Comparison of ENCODE assay signal across 24 mouse cellular contexts in the genomic region with DNA sequence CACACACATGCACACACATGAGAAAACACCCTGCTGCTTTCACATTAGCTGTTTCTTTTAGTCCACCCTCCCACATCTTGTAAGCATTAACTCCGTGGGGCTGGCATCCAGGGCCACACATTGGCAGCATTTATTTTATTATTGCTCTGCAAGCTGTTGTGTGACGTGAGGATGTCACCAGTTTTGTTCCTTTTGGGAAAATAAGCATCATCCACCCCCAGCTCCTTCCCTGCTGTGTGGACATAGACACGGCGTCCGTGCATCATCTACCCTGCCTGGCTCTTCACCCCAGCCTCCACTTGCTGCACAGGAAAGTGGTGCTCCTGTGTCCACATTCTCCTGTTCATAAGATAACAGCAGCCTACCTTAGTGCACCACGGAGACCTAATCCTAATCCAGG. TPM values are rescaled to one million over a fixed set of nuclear protein-coding genes. Genes with fewer than 3 reads are reported as not detected.
DNase-seq lines count a peak whose midpoint lies in the region; TF ChIP-seq lines count a peak whose summit lies in the region.
"Had no signal": no experiment of that assay in that cellular context is flagged by ENCODE, and none has a peak within 500 bp of the region (broad histone marks: within the 10 kb centered on the region; RNA-seq: fewer than 3 reads in every experiment).

No protein-coding gene starts in this region.

- no peaks in the 10 kb centered on the region for H3K79me2 ChIP-seq in CH12.LX (replicated peaks; ENCODE audit: control insufficient read depth, extremely low read depth, insufficient read depth, poor library complexity, severe bottlenecking)

- H3K36me3 ChIP-seq in CH12.LX (replicated peaks in 1 of 2; ENCODE audit: control insufficient read depth in 1 of 2, insufficient read depth in 1 of 2, low read length in 1 of 2): no peaks in the 10 kb centered on the region
- H3K36me3 ChIP-seq: embryonic facial prominence, embryonic 12.5 days; forebrain, embryonic 12.5 days; forebrain, embryonic 15.5 days; heart, embryonic 10.5 days; heart, embryonic 13.5 days; hindbrain, embryonic 15.5 days had no signal

- TF ChIP-seq EP300 in CH12.LX (IDR thresholded peaks at IDR 0.05; ENCODE audit: low read length): no peak

- no peak for TF ChIP-seq CTCF in CH12.LX (conservative IDR thresholded peaks at IDR 0.05 in 1 of 2, IDR thresholded peaks at IDR 0.05 in 1 of 2; ENCODE audit: low read depth in 2 of 2, low read length in 2 of 2)

- no peak overlapping the region for H3K4me3 ChIP-seq in CH12.LX (replicated peaks in 1 of 3; ENCODE audit: low read depth in 2 of 3, low read length in 2 of 3, poor library complexity in 1 of 3)
- H3K4me3 ChIP-seq: embryonic facial prominence, embryonic 12.5 days; erythroblast, embryonic 14.5 days; forebrain, embryonic 12.5 days; forebrain, embryonic 15.5 days; heart, embryonic 10.5 days; heart, embryonic 13.5 days; hindbrain, embryonic 15.5 days had no signal

- peaks cover 34 to 85% of the 10 kb centered on the region in 2 experiments for H3K4me1 ChIP-seq in CH12.LX (ENCODE audit: control insufficient read depth in 1 of 2, insufficient read depth in 2 of 2)
- H3K4me1 ChIP-seq: forebrain, embryonic 12.5 days; forebrain, embryonic 15.5 days; hindbrain, embryonic 15.5 days had no signal

- peak overlapping the region; percentile 58; the same call in 1 of the 2 replicates for H3K9ac ChIP-seq in CH12.LX (ENCODE audit: insufficient read depth, low read depth)
- H3K9ac ChIP-seq: embryonic facial prominence, embryonic 12.5 days; forebrain, embryonic 12.5 days; forebrain, embryonic 15.5 days; heart, embryonic 13.5 days; hindbrain, embryonic 15.5 days had no signal

- in situ Hi-C loops in CH12.LX (cut with MboI; ENCODE audit: low pct_ligation_motif_present, low pct_unique_long_range_greater_than_20kb, low sequenced_read_pairs): no loop called here

- no peak for TF ChIP-seq RAD21 in CH12.LX (IDR thresholded peaks at IDR 0.05; ENCODE audit: low read depth, low read length)

- H3K27ac ChIP-seq in CH12.LX (ENCODE audit: insufficient read depth, low read depth): peak overlapping the region; percentile 95
- H3K27ac ChIP-seq: embryonic facial prominence, embryonic 12.5 days; forebrain, embryonic 12.5 days; forebrain, embryonic 15.5 days; heart, embryonic 10.5 days; heart, embryonic 13.5 days; hindbrain, embryonic 15.5 days had no signal

- H3K27me3 ChIP-seq in CH12.LX (replicated peaks): peaks cover 1% of the 10 kb centered on the region
- H3K27me3 ChIP-seq: embryonic facial prominence, embryonic 12.5 days; forebrain, embryonic 15.5 days; heart, embryonic 13.5 days; hindbrain, embryonic 15.5 days had no signal

- TF ChIP-seq POLR2A in CH12.LX (IDR thresholded peaks at IDR 0.05; ENCODE audit: low read depth, low read length): no peak

- dilution Hi-C loops in CH12.LX (cut with MboI; ENCODE audit: extremely low pct_ligation_motif_present, extremely low pct_unique_long_range_greater_than_20kb, low sequenced_read_pairs): no loop called here

- no peak overlapping the region for H3K4me2 ChIP-seq in CH12.LX (ENCODE audit: insufficient read depth, low read depth, poor library complexity, severe bottlenecking)
- H3K4me2 ChIP-seq: embryonic facial prominence, embryonic 12.5 days; forebrain, embryonic 12.5 days; forebrain, embryonic 15.5 days; heart, embryonic 13.5 days; hindbrain, embryonic 15.5 days had no signal

- peak; percentile 88 for DNase-seq in heart, adult 11 months
- no peak for DNase-seq in heart, adult 9 months (ENCODE audit: low spot score in 2 of 2)
- peak; percentile 57 for DNase-seq in layer of hippocampus, adult 9-11 months
- DNase-seq in layer of hippocampus, adult 9-10 months (ENCODE audit: low spot score): no peak
- no peak for DNase-seq in CH12.LX (ENCODE audit: extremely low read depth)
- DNase-seq in brain, adult 2 months (ENCODE audit: low read depth, low spot score): peak; percentile 47
- DNase-seq in yolk sac, embryonic 10.5 days (ENCODE audit: low spot score): no peak
- DNase-seq: adrenal gland, adult 8-10 months; adrenal gland, postnatal 25 days; cerebellum, adult 18-20 months; cerebellum, adult 9-10 months; cerebellum, postnatal 14 days; gastrocnemius, adult 2 months; gastrocnemius, postnatal 14 days; heart, adult 18-20 months; heart, postnatal 14 days; heart, postnatal 4 days had no signal

- peaks cover 16% of the 10 kb centered on the region for H3K9me3 ChIP-seq in CH12.LX (replicated peaks; ENCODE audit: low read length)
- H3K9me3 ChIP-seq: embryonic facial prominence, embryonic 12.5 days; forebrain, embryonic 12.5 days; forebrain, embryonic 15.5 days; heart, embryonic 10.5 days; heart, embryonic 13.5 days; hindbrain, embryonic 15.5 days had no signal

TF ChIP-seq in CH12.LX, 34 proteins besides CTCF, POLR2A, EP300 and RAD21:
- TF ChIP-seq IRF4 (IDR thresholded peaks at IDR 0.05; ENCODE audit: low read depth, low read length) (no peak), UBTF (IDR thresholded peaks at IDR 0.05; ENCODE audit: low read depth, low read length) (no peak), SIN3A (IDR thresholded peaks at IDR 0.05; ENCODE audit: low read length) (no peak), MEF2A (IDR thresholded peaks at IDR 0.05; ENCODE audit: borderline replicate concordance, low read depth, low read length) (no peak), GABPA (IDR thresholded peaks at IDR 0.05; ENCODE audit: insufficient replicate concordance, low read depth, low read length) (no peak), MAZ (IDR thresholded peaks at IDR 0.05; ENCODE audit: low read depth, low read length) (no peak), SMC3 (IDR thresholded peaks at IDR 0.05; ENCODE audit: low read depth, low read length) (no peak), USF1 (IDR thresholded peaks at IDR 0.05; ENCODE audit: low read depth, low read length) (no peak), POLR2AphosphoS2 (IDR thresholded peaks at IDR 0.05; ENCODE audit: low read depth, low read length) (no peak), CHD2 (IDR thresholded peaks at IDR 0.05; ENCODE audit: low read length) (no peak)

RNA-seq across cellular contexts. Expression of a gene that starts 27.9 kb away (rescaled TPM):
- total RNA-seq in CH12.LX (2012; rRNA removed) (38.9 and 51.2 TPM in 2 replicates), CH12.LX (2014; rRNA removed) (42.0 and 43.0 TPM in 2 replicates)
- polyA plus RNA-seq in CH12.LX (2012; ENCODE audit: insufficient read length, low read depth): 38.2 and 43.2 TPM in 2 replicates

Comparison
In these comparisons a context has a peak if more than half of its experiments do, and no peak if none do; other contexts are left out.
1. DNase-seq: peak in heart, adult 11 months (single experiment), layer of hippocampus, adult 9-11 months (single experiment) and brain, adult 2 months (single experiment); none in heart, adult 9 months (0 of 2), layer of hippocampus, adult 9-10 months (single experiment), CH12.LX (single experiment) and yolk sac, embryonic 10.5 days (single experiment).